Mouse (Mus musculus) megakaryocyte, embryonic 14.5 days (primary cell): Measurements from ENCODE around the gene Tead1. TPM values are rescaled to one million over a fixed set of nuclear protein-coding genes. Genes with fewer than 3 reads are reported as not detected.

Experiments
- H3K27me3 ChIP-seq: replicated peaks from 2 replicates; pipeline ENCODE3; 2012; ENCODE audit warnings: inconsistent platforms
- H3K36me3 ChIP-seq: replicated peaks from 2 replicates; pipeline ENCODE3; 2012; ENCODE audit warnings: low read length, inconsistent platforms, mixed read lengths
- H3K4me1 ChIP-seq: 2 replicates; pipeline ENCODE4 v1.6.1; 2012; ENCODE audit warnings: inconsistent platforms
- H3K4me3 ChIP-seq: replicated peaks from 2 replicates; pipeline ENCODE3; 2012; ENCODE audit warnings: moderate library complexity, mild to moderate bottlenecking, inconsistent platforms
- H3K9me3 ChIP-seq: 2 replicates; pipeline ENCODE4 v1.6.1; 2012; ENCODE audit warnings: inconsistent platforms
- FLI1 ChIP-seq: IDR thresholded peaks from 2 replicates; pipeline ENCODE4 v1.6.1; 2012; ENCODE audit warnings: low read length, inconsistent platforms, mixed read lengths
- GATA1 ChIP-seq: IDR thresholded peaks from 3 replicates; pipeline ENCODE4 v1.6.1; 2012; ENCODE audit warnings: mixed read lengths, low read length, inconsistent platforms, borderline replicate concordance
- polyA plus RNA-seq: library from polyadenylated mRNA; stranded (reverse); fragments of >175 nt; gene quantifications from 2 replicates; pipeline ENCODE4 v1.2.3, GENCODE M21; 2012; ENCODE audit warnings: low replicate concordance; ENCODE audit not compliant: insufficient read depth

The Tead1 gene
- polyA plus RNA-seq, 1 experiment = not detected

DNA sequence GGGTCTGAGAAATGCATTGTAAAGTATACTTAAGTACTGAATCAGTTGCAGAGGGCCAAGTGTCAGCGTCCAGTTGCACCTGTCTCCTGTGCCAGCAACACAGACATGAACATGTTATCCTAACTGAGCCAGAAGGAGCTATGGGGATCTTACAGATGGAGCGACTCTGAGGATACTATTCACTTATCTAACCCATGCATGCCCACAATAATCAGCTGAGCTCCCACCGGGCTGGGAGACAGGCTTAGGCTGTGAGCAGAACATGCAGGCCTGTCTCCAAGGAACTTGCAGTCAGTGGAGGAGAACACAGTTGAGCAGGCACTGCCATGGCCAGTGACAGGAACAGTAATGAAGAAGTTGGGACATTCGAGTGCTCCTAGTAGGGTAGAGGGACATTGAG lies 42.7 kb downstream of the Tead1 start:
- no peak for TF ChIP-seq FLI1
- TF ChIP-seq GATA1 = no peak
- H3K36me3 ChIP-seq = no peaks in the 10 kb centered on the region
- H3K27me3 ChIP-seq = peaks cover 45% of the 10 kb centered on the region
- H3K4me1 ChIP-seq = peaks cover 17% of the 10 kb centered on the region
- H3K9me3 ChIP-seq = no peaks in the 10 kb centered on the region
- H3K4me3 ChIP-seq = no peak overlapping the region

- Histone ChIP-seq H3K9me3 (no peaks in the 10 kb centered on the region), H3K27me3 (peaks cover 20% of the 10 kb centered on the region), H3K36me3 (no peaks in the 10 kb centered on the region), H3K4me3 (no peak overlapping the region), H3K4me1 (no peaks in the 10 kb centered on the region)
- TF ChIP-seq GATA1 = no peak
- no peak for TF ChIP-seq FLI1
These were observed 49.3 kb downstream of the Tead1 start for GRCm38 (mm10) chr7:112728399-112728798.

DNA sequence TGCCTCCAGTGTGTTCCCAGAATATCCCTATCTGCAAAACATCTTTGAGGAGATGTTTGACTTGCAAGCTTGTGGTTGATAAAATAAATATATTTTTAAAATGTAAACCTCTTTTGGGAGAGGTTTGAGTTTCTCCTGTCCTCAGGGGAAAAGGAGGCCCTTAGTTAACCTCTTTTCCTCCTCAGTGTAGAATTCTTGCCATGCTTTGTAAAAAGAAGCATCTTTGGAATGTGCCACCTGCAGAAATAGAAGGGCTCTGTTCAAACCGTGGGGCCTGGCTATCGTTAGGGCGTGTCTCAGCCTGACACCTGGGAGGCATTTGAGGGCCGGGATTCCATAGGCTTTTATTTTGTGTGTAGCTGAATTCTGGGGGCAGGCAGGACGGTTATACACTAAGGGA lies 51.1 kb downstream of the Tead1 start:
- H3K4me1 ChIP-seq = no peaks in the 10 kb centered on the region
- peaks cover 20% of the 10 kb centered on the region for H3K27me3 ChIP-seq
- no peaks in the 10 kb centered on the region for H3K36me3 ChIP-seq

GRCm38 (mm10) chr7:112731584-112731983 lies 52.5 kb downstream of the Tead1 start:
- Histone ChIP-seq H3K36me3 (no peaks in the 10 kb centered on the region), H3K9me3 (no peaks in the 10 kb centered on the region), H3K27me3 (peaks cover 14% of the 10 kb centered on the region), H3K4me1 (no peaks in the 10 kb centered on the region), H3K4me3 (no peak overlapping the region)
- TF ChIP-seq FLI1 = no peak
- TF ChIP-seq GATA1 = no peak

More for the DNA sequence above, 51.1 kb downstream of the Tead1 start:
- TF ChIP-seq GATA1 (no peak), FLI1 (no peak)
- H3K9me3 ChIP-seq = no peaks in the 10 kb centered on the region
- no peak overlapping the region for H3K4me3 ChIP-seq

DNA sequence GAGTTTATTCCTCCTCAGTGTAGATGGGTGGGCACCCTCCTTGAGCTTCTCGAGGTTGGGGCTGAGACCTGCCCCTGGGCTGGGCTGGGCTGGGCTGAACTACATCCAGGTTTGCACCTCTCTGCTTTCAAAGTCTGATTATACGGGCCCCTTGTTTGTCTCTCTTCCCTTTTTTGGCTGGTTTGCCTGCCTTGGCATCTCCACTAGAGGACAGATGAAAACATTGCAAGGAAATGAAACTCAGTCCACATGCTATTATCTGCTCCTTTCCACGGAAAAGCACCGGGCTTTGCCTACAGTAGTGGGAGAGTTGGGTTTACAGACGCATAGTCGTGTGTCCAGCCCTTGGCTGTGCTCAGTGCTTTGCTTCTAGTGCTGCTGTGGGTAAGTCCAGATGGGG lies 60.1 kb downstream of the Tead1 start:
- H3K4me1 ChIP-seq = no peaks in the 10 kb centered on the region
- H3K27me3 ChIP-seq = peaks cover 22% of the 10 kb centered on the region
- TF ChIP-seq FLI1 (no peak), GATA1 (no peak)
- no peak overlapping the region for H3K4me3 ChIP-seq
- no peaks in the 10 kb centered on the region for H3K36me3 ChIP-seq
- no peaks in the 10 kb centered on the region for H3K9me3 ChIP-seq

- Histone ChIP-seq H3K4me1 (no peaks in the 10 kb centered on the region), H3K36me3 (no peaks in the 10 kb centered on the region), H3K9me3 (no peaks in the 10 kb centered on the region), H3K4me3 (no peak overlapping the region), H3K27me3 (peaks cover 23% of the 10 kb centered on the region)
- TF ChIP-seq GATA1 = no peak
- TF ChIP-seq FLI1 = no peak
These were observed 62.7 kb downstream of the Tead1 start for GRCm38 (mm10) chr7:112741790-112742189.

DNA sequence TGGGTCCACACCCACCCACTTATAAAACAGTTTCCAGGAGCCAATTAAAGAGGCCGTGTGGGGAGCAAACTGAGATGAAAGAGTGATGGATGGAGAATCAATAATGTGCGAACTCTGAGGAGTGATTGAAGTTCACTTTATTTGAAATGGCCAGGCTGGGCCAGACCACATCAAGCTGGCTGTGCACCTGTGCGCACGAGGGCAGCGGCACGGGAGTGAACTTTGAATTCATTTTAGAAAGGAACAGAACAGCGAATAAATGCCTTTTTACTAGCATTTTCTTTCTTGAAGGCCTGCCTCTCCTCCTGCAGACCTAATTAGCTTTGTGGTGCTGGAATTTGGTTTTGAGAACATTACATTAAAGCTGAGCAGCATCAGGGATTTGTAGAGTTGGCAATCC lies 63.9 kb downstream of the Tead1 start:
- no peaks in the 10 kb centered on the region for H3K4me1 ChIP-seq
- TF ChIP-seq FLI1 (no peak), GATA1 (no peak)
- no peak overlapping the region for H3K4me3 ChIP-seq
- H3K27me3 ChIP-seq = peaks cover 23% of the 10 kb centered on the region
- H3K9me3 ChIP-seq = no peaks in the 10 kb centered on the region
- H3K36me3 ChIP-seq = no peaks in the 10 kb centered on the region

GRCm38 (mm10) chr7:112743621-112744395 lies 64.7 kb downstream of the Tead1 start:
- no peaks in the 10 kb centered on the region for H3K36me3 ChIP-seq
- TF ChIP-seq GATA1 (no peak), FLI1 (no peak)
- peaks cover 23% of the 10 kb centered on the region for H3K27me3 ChIP-seq
- H3K9me3 ChIP-seq = no peaks in the 10 kb centered on the region; the same call in 1 of the 2 replicates
- H3K4me3 ChIP-seq = no peak overlapping the region
- no peaks in the 10 kb centered on the region for H3K4me1 ChIP-seq

- Histone ChIP-seq H3K27me3 (peaks cover 12% of the 10 kb centered on the region), H3K36me3 (no peaks in the 10 kb centered on the region), H3K4me3 (no peak overlapping the region), H3K4me1 (no peaks in the 10 kb centered on the region), H3K9me3 (no peaks in the 10 kb centered on the region; the same call in 1 of the 2 replicates)
- no peak for TF ChIP-seq GATA1
- no peak for TF ChIP-seq FLI1
These were observed 68.1 kb downstream of the Tead1 start for GRCm38 (mm10) chr7:112747187-112747586.

- H3K4me3 ChIP-seq = no peak overlapping the region
- H3K9me3 ChIP-seq = peaks cover 4% of the 10 kb centered on the region; the same call in 1 of the 2 replicates
- H3K4me1 ChIP-seq = no peaks in the 10 kb centered on the region
- peaks cover 12% of the 10 kb centered on the region for H3K27me3 ChIP-seq
- no peak for TF ChIP-seq FLI1
- no peak for TF ChIP-seq GATA1
- no peaks in the 10 kb centered on the region for H3K36me3 ChIP-seq
These were observed 68.7 kb downstream of the Tead1 start for GRCm38 (mm10) chr7:112747836-112748235.

GRCm38 (mm10) chr7:112748327-112748726 lies 69.2 kb downstream of the Tead1 start:
- TF ChIP-seq FLI1 (no peak), GATA1 (no peak)
- peaks cover 7% of the 10 kb centered on the region for H3K27me3 ChIP-seq
- no peaks in the 10 kb centered on the region for H3K4me1 ChIP-seq

More at GRCm38 (mm10) chr7:112748327-112748726, 69.2 kb downstream of the Tead1 start:
- Histone ChIP-seq H3K36me3 (no peaks in the 10 kb centered on the region), H3K4me3 (no peak overlapping the region), H3K9me3 (peaks cover 4% of the 10 kb centered on the region; the same call in 1 of the 2 replicates)
